Mouse (Mus musculus) layer of hippocampus, postnatal 10 days (tissue): ENCODE measurements around the gene Btg1-ps1. TPM values are rescaled to one million over a fixed set of nuclear protein-coding genes. Genes with fewer than 3 reads are reported as not detected.
"Not testable (repeated sequence)": the region's sequence is repeated elsewhere in the genome, so short reads cannot be mapped to it uniquely, and the experiment has no call there.

Experiments
- DNase-seq, 2 experiments: peaks; one replicate each; pipeline ENCODE4 v3.0.0; 2021; ENCODE audit warnings: low spot score in 2 of 2
- long read RNA-seq: library from polyadenylated mRNA; stranded (forward); transcript quantifications from one replicate; pipeline ENCODE4 v2.0.0, GENCODE M21; 2023
- total RNA-seq, 2 experiments: library from RNA; stranded (reverse); gene quantifications; 2 replicates each; pipeline ENCODE4 v1.2.3; 2021

Gene Btg1-ps1
- not detected for total RNA-seq
- long read RNA-seq, result 0 reads

DNA sequence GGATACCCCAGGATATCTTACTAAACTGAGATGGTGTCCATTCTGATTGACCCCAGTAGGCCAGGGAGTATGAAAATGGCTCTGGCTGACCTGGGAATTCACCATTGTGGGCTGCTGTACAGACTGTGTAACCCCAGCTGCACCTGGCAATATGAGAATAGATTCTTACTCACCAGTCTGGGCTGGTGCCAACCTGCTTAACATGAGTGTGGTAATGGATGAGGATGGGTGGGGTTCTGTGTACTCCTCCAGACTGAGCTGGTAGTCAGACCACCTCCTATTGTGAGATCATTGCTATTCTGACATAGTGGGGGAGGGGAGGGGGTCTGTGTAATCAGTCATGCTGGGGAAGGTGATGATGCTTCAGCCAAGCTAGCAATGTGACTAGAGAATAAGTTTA is at the start of gene Btg1-ps1:
Gene Btg1-ps1 (minus strand): TSS at position 219 of the 400 bp plus-strand sequence.
- not testable (repeated sequence) for DNase-seq

DNA sequence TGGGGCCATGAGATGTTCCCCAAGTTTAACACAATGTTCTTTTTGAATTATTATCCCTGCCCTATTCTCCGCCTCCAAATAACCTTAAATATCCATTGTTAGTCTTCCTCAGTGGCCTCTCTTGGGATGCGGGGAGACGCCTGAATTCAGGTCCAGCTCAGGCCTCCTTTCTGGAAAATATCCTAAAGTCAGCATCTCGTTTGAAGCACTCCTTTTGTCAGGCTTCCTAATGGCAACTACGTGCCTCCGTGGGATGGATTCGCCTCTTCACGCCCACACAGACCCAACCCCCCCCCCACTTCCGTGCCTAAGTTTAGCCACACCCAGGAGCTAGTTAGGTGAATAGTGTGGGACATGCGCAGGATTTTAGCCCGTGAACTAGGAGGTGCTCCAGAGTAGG is 47.6 kb upstream of the Btg1-ps1 start, which contains the start of gene Rhox10:
Gene Rhox10 (plus strand): TSS at position 301 of the 400 bp plus-strand sequence.
- DNase-seq, result no peak

DNA sequence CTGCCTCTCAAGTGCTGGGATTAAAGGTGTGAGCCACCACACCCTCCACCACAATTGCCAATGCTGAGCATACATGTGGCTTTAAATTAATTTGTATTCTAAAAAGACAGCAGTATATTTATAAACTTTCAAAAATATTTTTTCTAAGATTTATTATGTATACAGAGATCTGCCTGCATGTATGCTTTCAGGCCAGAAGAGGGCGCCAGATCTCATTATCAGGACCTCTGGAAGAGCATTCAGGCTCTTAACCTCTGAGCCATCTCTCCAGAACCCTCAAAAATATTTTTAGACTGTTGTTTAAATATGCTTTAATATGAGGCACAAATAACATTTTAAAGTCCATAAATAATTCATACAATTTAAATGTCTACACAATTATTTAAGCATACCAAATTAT is 42.9 kb upstream of the Btg1-ps1 start:
- no peak for DNase-seq

DNA sequence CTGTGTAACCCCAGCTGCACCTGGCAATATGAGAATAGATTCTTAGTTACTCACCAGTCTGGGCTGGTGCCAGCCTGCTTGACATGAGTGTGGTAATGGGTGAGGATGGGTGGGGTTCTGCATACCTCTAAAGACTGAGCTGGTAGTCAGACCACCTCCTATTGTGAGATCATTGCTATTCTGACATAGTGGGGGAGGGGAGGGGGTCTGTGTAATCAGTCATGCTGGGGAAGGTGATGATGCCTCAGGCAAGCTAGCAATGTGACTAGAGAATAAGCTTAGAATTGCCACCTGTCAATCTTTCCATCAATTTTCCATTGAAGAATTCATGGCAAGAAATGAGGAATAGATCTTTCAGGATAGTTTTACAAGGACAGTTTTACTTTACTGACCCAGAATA is 24.4 kb upstream of the Btg1-ps1 start, which contains the start of gene Btg1-ps2:
Gene Btg1-ps2 (minus strand): TSS at position 101 of the 400 bp plus-strand sequence.
- not testable (repeated sequence) for DNase-seq

DNA sequence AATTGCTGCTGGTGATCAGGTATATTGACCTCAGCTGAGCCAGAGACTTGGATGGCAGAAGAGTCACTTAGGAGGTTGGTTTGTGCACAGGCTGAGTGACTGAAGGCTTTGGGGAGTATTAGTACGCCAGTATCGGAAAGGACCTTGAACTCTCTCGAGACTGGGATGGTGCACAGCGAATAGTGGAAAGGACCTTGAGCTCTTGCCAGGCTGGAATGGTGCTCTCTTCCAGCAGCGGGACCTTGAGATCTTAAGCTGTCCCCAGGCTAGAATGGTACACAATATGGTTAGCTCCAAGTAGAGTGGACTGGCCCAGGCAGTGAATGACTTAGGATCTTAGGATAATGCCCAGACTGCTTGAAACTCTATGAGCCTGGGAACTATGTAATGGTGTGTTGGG is 21.1 kb upstream of the Btg1-ps1 start:
- no peak for DNase-seq

DNA sequence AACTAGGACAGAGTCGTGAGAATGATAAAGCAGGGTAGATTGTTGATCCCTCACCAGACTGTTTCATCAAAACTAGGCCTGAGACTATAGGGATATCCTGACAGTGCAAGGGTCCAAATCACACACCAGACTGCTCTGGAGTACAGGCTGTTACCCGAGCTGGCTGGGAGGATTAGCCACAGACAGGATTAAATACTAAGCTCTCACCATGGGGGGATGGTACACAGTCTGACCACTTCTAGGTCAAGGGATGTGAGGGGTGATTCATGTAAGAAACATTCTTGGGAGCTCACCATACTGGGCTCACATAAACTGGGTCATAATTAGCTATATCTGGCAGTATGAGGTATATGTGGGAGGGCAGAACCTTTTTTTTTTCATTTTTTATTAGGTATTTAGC is 15.2 kb upstream of the Btg1-ps1 start:
- DNase-seq, result no peak

DNA sequence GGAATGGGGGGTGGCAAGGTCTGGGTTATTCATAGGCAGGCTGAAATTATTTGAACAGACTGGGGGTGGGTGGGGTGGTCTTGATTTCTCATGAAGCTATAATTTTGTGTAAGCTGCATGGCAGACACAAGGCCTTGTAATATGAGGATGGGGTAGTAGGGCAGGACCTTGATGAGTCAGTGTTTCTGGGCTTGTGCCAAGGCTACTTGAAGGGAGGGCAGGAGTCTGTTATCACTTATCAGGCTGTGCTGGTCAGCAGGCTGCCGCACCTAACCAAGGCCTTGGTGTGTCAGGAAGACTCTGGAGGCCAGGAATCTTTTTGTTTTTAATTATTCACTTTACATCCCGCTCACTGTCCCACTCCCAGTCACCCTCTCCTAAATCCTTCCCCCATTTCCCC is 9.9 kb downstream of the Btg1-ps1 start:
- no peak for DNase-seq

Other genes starting within 250 kb of the Btg1-ps1 start
- not detected for gene Rhox5, start 214.0 kb downstream of the Btg1-ps1 start, total RNA-seq
- gene Rhox6, start 191.9 kb downstream of the Btg1-ps1 start, total RNA-seq, result not detected
- gene Rhox7a, start 187.1 kb downstream of the Btg1-ps1 start, total RNA-seq, result not detected
- gene Rhox8, start 139.9 kb downstream of the Btg1-ps1 start, total RNA-seq, result not detected
- not detected for gene Rhox7b, start 121.6 kb downstream of the Btg1-ps1 start, total RNA-seq
- gene Rhox9, start 117.0 kb downstream of the Btg1-ps1 start, total RNA-seq, result not detected
- not detected for gene Btg1-ps2, start 24.3 kb upstream of the Btg1-ps1 start, total RNA-seq
- gene Rhox10, start 47.7 kb upstream of the Btg1-ps1 start, total RNA-seq, result not detected
- gene Rhox11, start 66.3 kb upstream of the Btg1-ps1 start, total RNA-seq, result not detected
- gene Rhox12, start 92.1 kb upstream of the Btg1-ps1 start, total RNA-seq, result not detected
- gene Rhox13, start 102.4 kb upstream of the Btg1-ps1 start, total RNA-seq, result not detected
- 10 to 100 TPM; 22.4 to 23.5 TPM for gene Zbtb33, start 171.0 kb upstream of the Btg1-ps1 start, total RNA-seq
- gene Tmem255a, start 233.6 kb upstream of the Btg1-ps1 start, total RNA-seq, result 10 to 100 TPM; 12.8 to 19.6 TPM